Mouse (Mus musculus): ENCODE data around the gene Ppip5k2.

Gene Ppip5k2

DNA sequence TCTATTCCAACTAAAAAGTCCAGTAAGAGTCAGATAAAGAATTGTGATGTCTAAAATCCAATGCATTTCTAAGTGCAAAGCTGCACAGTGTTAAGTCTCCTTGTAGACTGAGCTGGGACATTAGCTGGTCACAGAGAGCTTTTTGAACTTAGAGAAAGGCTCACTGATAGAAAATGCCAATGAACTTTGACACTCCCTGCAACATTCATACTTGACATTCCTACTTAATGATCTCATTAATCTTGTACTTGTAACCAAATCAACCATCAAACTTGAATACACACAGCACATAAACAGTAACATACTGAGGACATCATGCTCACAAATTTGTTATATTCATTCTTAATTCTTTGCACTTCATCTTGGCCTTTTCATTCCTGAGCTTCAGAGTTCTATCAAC is 10.4 kb downstream of the Ppip5k2 start:
- DNase-seq (ENCODE audit: low read depth, low spot score), result no peak

DNA sequence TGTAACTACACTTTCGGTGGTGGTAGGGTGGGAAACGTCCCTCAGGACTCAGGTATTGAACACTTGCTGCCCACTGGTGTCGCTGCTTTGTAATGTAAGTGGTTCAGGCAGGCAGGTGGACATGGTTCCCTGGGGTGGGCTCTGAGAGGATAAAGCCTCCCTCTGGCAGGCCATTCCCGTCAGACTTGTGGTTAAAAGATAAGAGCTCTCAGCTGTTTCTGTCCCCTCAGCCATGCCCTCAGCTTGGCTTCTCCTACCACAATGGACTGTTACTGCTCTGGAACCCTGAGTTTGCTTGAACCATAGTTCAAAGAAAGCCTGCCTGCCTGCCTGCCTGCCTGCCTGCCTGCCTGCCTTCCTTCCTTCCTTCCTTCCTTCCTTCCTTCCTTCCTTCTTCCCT is 15.8 kb downstream of the Ppip5k2 start:
- no peak for DNase-seq (ENCODE audit: low read depth, low spot score)

DNA sequence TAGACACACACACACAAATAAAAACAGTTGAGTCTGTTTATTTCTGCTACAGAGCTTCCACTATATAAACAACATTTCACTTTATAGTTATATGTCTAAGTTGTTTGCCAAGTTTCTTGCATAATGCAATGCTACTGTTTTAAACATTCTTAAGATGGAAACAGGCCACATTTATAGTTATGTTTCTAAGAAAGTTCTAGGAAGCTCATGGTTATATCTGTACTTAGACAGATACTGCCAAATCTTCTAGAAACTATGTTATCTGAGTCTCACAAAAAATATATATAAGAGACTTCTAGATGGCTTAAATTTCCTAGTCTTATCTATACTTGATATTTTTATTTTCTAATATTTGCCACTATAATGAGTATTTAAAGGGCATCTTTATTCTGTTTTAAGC is 17.0 kb downstream of the Ppip5k2 start:
- no peak for DNase-seq (ENCODE audit: low read depth, low spot score)

DNA sequence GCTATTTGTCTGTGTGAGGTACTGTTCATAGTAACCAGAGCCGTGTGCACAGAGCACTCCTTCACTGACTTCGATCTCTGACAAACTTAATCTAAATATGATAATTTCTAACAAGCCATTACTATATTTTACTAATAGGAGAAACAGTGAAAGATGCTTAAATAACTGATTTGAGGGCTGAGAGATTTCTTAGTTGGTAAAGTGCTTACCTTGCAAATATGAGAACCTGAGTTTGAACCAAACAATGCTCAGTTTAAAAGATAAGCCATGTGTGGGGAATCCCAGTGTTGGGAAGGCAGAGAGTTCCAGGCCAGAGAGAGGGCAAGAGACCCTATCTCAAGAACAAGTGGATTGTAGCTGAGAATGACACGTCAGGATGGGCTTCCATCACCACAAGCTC is 22.0 kb downstream of the Ppip5k2 start:
- DNase-seq (ENCODE audit: low read depth, low spot score), result no peak

DNA sequence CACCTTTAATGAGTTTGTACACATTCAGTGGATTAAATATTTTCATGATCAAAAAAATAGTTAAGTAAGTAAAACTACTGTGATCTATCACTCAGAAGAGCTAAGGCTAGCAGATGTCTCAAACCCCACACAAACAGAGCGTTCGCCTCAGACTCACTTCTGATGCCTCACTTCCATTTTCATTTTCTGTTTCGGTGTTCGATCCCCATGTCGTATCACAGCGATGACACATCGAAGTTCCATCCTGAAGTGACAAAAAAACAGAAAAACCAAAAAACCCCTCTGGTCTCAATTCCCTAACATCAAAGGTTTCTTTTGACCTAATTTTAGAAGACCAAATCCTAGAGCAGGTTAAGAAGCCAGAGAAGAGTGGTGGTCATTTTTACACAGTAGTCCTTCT is 23.9 kb downstream of the Ppip5k2 start:
- peak; percentile 55 for DNase-seq (ENCODE audit: low read depth, low spot score)

DNA sequence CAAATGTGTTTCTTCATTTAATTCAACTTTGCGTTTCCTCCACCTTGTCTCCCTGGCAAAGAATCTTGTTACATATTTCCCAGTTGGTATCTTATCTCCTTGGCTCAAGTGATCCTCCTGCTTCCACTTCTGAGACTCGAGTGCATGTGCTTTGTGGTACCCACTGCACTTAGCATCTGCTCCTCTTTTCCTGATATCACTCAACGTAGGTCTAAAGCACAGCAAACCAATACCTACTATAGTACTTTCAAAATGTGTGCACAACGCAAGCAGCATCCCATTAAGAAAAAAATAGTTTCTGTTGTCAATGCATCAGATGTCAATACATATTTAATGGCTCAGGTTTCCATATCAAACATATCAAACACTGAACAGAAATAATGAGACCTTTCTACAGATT is 24.5 kb downstream of the Ppip5k2 start:
- no peak for DNase-seq (ENCODE audit: low read depth, low spot score)

DNA sequence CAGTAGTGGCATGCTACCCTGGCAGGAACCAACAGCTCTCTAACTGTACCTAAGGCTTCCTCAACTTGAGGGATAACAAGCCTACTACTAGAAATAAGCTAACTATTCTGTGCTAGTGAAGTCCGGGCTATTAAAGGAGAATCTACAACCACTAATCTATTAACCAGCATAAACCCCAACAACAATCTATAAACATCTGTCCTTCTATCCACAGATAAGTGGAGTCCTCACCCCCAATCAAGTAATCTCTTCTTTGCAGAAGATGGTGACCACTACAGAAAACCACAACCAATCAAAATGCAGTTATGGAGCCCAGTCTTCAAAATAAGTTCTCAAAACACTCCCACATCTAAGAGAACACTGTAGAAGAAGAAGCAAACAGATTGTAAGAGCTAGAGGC is 27.1 kb downstream of the Ppip5k2 start:
- no peak for DNase-seq (ENCODE audit: low read depth, low spot score)

DNA sequence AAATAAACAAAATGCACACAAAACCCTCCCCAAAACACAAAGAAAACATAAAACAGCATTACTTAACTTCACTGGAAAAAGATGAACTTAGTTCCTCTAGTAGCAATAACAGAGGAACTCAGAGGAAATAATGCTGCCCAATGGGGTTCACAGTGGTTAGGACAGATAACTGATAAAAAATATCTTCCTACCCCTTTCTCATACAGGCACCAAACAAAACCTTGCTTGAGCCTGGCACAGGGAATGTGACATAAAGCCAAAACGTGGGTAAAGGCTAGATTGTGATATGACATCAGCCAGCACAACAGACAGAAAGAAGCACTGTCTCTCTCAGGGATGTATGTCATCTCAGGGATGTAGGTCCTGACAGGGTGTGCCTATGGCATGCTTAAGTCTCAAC is 40.9 kb downstream of the Ppip5k2 start:
- DNase-seq (ENCODE audit: low read depth, low spot score), result no peak

DNA sequence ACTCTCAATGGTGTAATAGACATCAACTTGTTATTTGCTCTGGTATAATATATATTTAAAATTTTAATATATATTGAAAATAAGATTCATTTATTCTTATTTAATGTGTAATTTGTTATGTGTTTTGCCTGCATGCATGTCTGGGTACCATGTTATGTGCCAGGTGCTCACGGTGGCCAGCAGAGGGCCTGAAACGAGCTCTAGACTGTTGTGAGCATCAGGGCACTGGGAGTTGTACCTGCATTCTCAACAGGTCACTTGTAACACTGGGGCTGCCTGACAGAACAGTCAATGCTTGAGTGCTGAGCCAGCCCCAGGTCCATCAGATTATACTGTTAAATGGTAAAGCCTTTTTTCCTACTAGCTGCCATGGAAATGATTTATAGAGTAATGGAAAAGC is 43.5 kb downstream of the Ppip5k2 start:
- no peak for DNase-seq (ENCODE audit: low read depth, low spot score)

DNA sequence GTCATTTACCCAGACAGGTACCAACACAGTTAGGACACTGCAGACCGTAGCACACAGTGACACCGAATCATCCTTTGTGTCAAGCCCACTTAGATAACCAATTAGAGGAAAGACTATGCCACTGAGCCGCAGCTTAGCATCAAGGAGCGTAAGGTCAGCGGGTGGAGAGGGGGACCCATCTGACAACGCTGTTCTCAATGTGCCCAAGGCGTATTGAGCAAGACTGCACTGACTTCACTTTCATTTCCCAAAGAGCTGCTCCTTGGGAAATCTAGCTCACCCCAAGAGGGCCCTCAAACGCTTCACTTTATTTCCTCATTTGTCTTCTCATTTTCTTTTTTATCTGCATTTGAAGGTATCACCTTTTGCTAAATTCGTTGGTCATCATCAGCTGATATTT is 51.8 kb downstream of the Ppip5k2 start:
- DNase-seq (ENCODE audit: low read depth, low spot score), result no peak

DNA sequence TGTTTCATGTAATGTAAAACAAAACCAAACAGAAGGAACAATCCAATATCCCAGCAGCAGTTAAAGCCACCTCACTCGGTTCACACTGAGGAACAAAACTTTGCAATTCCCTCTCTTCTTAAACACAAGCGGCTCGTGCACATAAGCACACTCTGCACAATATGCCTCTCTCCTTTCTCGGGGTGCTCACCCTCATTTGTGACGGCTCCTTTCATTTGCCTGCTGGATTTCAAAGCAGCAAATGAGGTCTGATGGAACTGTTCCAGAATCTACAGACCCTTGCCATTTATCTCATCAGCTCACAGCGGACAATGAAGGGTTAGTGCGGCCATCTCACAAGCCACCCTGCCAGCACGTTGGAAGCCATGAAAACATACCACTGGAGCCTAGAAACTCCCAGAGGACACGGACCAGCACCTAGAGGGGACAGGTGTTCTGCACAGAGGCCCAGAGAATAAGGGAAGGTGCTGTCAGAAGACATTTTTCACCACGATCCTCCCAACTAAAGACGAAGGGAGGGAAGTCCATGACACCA is 55.8 kb downstream of the Ppip5k2 start:
- DNase-seq (ENCODE audit: low read depth, low spot score), result no peak

DNA sequence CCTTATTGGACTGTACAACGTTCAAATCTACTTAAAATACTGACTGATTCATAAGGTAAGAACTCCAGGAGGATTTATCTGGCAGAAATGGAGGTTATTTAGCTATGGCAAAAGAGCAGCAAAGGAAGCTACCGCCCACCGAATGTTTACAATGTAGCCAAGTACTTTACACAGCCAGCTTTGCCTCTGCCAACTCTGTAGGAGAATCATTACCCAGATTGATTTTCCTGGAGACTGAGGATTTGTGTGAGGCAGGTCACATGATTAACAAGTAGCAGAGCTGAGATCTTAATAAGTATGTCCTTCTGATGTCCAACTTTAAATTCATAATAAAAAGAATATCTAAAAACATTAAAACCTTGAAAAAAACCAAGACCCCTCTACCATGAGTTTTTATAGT is 59.7 kb downstream of the Ppip5k2 start:
- DNase-seq (ENCODE audit: low read depth, low spot score), result no peak

DNA sequence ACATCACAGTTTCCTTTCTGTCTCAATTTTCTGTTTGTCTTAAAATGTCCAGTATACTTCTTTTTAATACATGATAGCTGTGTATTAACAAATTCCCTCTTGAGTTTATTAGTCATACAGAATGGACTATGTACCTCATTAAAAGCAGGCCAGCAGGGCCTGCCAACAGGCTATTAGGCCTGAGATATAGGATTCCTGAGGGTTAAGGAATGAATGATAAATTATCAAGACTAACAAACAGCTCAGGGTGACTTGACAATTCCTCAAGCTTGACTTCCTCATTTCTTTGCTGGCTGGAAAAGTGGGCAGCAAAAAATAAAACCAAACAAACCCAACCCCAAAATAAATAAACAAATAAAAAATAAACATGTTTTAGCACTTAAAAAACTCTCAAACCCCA is 64.8 kb downstream of the Ppip5k2 start:
- no peak for DNase-seq (ENCODE audit: low read depth, low spot score)

DNA sequence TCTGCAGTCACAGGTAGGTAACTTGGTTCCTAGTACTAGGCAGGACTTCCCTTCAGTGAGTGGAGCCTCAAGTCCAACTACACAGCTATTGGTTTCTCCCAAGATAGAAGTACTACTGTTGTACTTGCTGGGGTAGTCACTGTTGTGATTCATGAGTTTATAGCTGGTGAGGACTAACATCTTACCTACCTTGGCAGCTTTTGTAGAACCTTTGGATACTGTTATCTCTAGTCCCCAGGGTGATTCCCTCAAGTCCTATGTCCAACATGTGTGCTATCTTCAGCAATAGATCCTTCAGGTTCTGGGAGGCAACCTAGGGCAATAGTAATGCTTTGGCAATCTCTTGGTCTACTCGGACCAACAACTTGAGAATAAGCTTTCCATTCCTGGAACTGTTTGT is 65.6 kb downstream of the Ppip5k2 start:
- DNase-seq (ENCODE audit: low read depth, low spot score), result no peak

DNA sequence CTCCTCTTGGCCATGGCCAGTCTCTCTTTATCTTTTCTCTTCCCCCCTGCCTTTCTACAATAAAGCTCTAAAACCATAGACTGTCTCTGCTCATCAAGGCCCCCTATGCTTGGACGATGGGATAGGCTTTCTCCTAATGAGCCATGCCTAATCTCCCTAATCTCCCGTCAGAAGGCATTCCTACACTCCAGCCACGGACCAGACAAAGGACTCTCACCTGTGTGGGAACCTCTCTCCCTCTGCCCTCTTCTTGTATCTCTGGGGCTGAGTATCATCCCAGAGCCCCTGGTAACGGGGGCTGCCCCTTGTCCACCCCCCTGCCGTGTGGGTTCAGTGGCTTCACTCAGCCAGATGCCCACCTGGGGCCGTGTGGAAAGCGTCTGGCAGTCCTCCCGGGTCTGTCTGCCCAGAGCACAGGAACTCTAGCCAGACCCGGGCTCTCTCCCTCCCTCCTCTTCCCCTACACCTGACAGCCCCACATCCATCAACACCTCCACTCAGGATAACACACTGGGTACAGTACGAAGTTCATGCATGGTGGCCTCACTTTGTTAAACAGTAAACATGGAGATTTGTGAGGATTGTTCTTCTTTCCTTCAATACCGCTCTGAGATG is 71.1 kb downstream of the Ppip5k2 start:
- no peak for DNase-seq (ENCODE audit: low read depth, low spot score)

DNA sequence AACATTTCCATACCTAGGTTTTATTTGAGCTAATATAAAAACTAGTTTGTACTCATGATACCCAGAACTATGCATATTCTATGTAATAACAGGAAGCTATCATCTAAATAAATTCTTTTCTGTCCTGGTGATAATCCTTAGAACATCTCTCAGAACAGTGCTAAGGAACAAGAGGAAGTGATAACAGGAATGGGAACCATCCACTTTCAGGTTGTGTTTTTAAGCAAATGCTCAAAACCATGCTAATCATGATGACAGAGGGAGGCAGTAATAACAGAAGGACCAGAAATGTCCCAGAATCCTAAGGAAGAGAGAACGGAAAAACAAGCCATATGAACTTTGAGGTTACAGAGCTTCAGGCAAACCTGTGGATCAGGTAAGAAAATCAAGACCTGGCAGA is 72.9 kb downstream of the Ppip5k2 start:
- no peak for DNase-seq (ENCODE audit: low read depth, low spot score)

DNA sequence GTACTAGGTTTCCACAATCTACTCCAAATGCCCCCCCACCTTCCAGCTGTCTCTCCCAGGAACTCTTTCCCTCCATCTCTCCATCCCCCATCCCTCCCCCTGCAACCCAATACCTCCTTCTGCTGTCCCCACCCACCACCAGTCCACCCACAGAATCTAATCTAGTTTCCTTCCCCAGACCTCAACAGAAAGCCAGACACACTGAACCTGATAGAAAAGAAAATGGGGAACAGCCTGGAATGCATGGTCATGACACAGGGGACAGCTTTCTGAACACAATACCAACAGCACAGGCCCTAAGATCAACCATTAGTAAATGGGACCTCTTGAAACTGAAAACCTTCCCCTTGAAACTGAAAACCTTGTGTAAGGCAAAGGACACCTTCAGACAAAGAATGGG is 76.4 kb downstream of the Ppip5k2 start:
- no peak for DNase-seq (ENCODE audit: low read depth, low spot score)

DNA sequence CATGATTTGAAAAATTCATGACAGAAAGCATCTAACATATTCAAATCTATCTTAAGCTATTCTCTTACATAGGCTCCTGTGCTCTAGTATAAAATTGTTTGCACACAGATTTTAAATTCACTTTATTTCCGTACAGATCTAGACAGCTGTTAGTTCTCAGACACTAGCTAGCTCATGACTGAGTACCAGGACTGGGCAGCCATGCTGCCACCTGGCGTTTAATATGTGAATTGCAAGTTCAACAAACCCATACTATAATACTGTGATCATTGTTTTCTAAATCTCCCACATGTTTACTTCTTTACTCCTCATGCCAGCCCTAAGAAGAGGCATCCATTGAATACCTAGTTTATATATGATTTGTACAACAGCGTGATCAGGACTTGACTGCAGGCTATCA is 81.5 kb downstream of the Ppip5k2 start:
- DNase-seq (ENCODE audit: low read depth, low spot score), result peak; percentile 60

DNA sequence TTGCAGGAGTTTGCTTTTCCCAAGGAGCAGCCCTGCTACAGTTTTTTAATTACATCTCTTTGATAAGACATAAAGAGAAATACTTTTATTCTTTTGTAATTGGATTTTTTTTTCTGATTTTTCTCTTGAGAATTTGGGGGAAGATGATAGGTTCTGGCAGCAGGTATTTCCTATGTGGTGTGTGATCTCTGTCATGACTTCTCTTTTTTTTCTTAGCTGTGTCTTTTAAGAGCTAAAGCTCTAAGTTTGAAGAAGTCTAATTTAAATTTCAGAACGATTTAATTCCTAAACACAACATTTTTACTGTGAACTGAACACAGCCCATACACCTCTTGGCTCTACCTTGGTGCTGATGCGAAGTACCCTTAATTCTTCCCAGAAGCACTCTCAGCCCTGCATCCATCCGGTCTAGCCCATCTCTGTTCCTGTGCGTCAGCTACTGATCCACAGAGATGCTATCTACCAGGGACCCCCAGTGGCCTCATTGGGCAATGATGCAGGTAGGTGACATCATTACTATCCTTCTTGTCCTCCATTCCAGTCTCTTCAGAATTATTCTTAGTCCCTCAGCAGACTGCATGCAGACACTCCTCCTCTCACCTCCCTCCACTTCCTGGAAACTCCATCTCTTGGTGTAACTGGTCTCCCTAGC is 93.6 kb downstream of the Ppip5k2 start:
- no peak for DNase-seq (ENCODE audit: low read depth, low spot score)

DNA sequence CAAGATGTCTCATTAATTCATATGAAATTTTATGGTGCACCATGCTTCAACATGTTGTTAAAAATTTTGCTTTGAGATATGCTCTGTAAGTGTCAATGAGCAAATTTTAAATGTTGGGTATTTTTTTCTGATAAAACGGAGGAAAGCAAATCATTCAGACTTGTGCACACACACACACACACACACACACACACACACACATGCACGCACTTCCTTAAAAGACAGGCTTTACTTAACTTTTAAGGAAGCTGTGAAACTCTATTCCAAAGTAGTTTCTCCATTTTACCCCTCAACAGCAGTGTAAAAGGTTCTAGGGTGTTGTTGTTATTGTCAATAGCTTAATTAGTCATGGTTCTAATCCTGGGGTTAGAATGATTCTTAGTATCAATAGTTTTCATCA is 94.1 kb downstream of the Ppip5k2 start:
- DNase-seq (ENCODE audit: low read depth, low spot score), result no peak

DNA sequence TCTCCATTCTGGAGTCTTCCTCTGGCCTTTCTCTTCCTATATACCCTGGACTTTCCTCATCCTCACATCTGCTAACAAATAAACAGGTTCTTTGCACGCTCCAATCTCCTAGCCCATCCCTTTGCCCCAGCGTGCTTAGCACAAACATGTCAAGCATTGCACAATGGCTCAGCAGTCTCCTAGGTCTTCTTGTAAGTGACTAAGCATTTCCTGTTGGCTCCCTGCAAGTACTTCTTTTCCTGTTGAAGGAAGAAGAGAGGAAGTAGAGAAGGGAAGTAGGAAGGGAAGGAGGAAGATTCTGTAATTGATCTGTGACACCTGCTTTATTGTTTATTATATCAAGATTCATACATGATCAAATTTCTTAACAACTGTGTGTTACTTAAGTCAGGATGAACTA is 97.4 kb downstream of the Ppip5k2 start:
- DNase-seq (ENCODE audit: low read depth, low spot score), result no peak

DNA sequence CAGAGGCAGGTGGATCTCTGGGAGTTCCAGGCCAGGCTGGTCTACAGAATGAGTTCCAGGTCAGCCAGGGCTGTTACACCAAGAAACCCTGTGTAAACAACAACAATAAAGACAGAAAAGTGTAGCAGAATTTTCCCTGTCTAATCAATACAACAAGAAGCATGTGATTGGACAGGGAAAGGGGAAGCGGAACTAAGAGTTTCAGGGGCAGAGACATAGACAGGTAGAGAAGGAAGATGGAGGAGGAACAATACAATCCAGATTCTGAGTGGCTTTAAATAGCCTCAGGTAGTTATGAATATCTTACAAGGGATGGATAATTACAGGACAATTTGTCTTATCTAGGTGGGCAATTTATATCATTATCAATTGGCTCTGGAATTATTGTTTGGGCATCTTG is 102.9 kb downstream of the Ppip5k2 start:
- DNase-seq (ENCODE audit: low read depth, low spot score), result no peak

DNA sequence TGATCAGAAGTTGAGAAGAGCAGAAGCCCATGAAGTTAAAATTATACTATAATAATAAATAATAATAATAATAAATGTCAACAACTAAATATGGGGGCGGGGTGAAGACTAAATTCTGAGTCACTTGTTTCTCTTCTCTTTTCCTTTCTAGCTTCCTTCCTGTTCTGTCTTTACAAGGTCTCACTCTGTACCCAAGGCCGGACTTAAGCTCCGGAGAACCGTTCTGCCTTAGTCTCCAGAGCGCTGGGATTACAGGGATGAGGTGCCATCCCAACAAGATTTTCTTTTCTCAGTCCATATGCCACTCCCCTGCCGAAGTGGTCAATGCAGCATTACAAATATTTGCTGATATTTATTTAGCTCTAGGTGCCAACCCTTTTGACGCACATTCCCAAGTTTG is 107.9 kb downstream of the Ppip5k2 start:
- DNase-seq (ENCODE audit: low read depth, low spot score), result peak; percentile 11

Data from CD4-positive helper T cell, adult 2 months (primary cell).